Mouse (Mus musculus) adrenal gland, adult (tissue): ENCODE measurements at regions not wholly inside any gene's neighbourhood (a gene's known extent, or its start where the extent isn't known, plus 50 kb on each side); places are given as distances from the start of the nearest gene placed in this dataset.
A peak's percentile ranks its signal among the peaks of the same experiment; 100 is the strongest.
"Not testable (repeated sequence)": the region's sequence is repeated elsewhere in the genome, so short reads cannot be mapped to it uniquely, and the experiment has no call there.

ENCODE experiments used
- DNase-seq, 2 experiments: peaks; one replicate each; pipeline ENCODE4 v3.0.0; 2022 to 2023; ENCODE audit warnings: low spot score in 1 of 2; ENCODE audit not compliant: inconsistent age in 2 of 2

DNA sequence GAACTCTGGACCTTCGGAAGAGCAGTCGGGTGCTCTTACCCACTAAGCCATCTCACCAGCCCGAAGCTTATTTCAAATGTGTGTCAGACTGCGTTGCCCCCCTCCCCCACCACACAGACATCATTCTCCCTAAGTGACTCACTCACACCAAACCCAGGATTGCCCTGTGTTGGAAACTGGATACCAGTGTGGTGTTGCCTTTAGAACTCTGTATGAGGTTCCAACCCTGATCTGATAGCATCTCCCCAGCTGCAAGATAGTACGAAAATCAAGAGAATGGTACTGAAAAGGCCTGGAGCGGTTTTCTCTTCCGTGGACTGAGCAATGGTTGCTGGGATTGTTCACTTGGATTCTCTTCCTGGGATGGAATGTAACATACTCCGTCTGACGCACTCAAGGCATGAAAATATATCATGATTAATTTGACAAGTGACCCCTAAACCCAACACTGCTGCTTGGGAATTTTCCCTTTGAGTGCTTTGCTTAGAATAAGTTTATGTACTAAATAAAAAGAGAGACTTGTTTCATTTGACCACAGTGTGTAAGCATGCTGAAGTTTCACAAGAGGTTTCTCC is 63.0 kb downstream of the Hand2 start:
- peak in 1 of 2 experiments; percentile 19 for DNase-seq

DNA sequence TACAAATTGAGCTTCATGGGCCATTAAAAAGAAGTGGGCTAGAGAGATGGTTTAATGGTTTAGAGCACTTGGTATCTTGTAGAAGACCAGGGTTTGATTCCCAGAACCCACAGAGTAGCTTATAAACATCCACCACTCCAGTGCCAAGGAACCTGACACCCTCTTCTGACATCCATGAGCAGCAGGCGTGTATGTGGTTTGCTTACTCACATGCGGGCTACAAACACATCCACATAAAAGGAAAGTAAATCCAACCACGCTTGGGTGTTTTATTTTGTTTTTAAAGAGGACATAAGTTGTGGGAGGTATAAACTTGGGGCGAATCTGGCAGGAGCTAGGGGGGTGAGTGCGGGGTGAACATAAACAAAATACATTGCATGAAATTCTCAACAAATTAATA is 66.8 kb downstream of the Hand2 start:
- DNase-seq: no peak

DNA sequence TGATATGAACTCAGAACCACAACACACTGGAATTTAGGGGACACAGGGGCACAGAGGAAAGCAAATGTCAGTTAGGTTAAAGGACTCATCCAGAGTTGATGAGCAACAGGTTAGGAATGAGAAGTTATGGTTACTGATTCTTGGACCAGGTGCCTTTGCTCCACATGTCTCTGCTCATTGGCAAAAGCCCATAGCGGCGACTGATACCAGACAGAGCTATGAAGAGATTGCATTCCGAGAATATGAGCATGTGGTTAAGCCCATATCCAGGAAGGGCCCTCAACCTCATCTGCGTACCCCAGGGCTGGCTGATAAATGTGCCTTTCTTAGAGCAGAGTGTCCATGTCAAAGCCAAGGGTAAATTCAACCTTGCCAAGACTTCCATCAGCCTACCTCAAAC is 67.1 kb upstream of the Scrg1 start:
- no peak for DNase-seq

DNA sequence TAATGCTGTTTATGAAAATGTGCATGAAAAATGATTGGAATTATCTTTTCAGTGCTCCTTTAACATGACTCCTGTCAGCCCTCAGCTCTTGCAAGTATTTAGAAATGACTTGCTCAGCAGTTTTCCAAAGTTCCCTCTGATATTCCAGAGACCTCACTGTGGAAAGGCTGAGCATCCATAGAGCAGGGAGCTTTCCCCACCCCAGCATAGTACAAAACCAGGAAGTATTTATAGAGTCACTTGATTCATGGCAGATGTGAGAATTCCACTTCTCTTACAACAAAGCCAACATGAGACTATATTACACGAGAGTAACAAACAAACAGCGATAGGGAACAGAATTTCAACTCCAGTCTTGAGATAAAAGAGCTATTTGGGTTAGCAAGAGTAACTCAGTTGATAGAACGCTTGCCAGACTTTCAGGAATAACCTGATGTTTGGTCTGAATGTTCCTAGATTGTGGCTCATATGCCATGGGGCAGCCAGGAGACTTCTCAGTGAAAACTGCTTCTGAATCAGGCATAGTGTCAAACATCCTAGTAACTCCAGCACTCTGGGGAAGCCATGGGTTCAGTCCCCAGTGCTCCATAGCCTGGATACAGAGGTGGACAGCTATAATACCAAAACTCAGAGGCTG is 57.6 kb upstream of the Scrg1 start:
- DNase-seq: no peak

DNA sequence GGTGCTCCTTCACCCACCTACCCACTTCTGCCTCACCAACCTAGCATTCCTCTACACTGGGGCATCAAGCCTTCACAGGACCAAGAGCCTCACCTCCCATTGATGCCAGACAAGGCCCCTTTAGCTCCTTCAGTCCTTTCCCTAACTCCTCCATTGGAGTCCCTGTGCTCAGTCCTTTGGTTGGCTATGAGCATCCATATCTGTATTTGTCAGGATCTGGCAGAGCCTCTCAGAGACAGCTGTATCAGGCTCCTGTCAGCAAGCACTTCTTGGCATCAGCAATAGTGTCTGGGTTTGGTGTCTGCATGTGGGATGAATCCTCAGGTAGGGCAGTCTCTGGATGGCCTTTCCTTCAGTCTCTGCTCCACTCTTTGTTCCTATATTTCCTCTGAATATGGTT is 55.6 kb upstream of the Scrg1 start:
- not testable (repeated sequence) for DNase-seq

DNA sequence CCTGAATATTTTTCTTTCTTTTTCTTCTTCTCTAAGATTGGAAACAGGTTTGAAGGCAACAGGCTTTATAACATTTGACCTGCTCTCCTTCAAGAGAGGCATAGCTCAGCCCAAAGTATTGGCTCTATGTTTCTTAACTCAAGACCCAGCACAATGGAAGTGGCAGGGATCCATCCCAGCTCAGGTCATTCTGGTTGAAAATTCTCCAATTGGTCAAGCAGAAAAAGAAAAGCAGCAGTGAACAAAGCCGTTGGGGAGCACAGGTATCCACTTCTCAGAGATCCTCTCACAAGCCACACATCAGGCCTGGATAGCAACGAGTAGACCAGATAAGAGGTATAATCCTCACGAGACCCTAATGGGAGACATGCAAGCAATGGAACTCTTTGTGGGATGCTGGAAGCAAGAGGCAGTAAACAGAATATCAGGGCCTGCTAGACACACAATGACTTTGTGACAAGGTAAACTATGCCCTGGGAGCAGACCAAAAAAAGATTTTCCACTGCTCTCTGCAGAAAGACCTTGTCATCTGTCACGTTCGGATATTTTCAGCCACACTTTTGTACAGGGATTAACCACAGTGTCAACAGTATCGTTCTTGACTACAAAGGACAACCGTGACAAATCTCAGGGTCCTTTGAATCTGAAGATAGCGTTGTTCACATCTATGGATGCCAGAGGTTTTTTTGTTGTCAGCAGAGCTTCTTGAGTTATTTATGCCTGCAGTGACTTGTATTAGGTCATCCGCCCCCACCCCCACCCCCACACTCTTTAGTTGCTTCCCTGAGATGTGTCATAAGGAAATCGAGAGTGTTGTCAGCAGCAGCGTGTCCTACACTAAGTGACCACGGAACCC is 54.7 kb upstream of the Scrg1 start:
- DNase-seq: no peak

DNA sequence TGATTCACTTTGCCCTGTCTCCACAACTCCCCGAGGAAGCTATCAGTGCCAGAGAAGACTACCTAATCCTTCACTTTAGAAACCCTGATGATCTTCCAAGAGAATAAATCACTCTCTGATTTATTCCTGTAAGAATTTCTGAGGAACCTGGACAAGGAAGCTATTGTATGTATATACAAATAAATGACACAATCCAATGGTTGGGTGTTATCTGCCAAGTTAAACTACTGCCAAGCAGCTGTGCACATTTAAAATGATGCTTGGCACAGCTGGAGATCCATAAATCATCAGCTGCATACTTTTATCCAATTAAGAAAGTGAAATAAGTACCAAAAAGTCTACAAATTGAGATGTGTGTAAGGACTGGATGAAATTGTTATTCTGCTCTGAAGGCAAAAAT is 54.1 kb upstream of the Scrg1 start:
- no peak for DNase-seq

DNA sequence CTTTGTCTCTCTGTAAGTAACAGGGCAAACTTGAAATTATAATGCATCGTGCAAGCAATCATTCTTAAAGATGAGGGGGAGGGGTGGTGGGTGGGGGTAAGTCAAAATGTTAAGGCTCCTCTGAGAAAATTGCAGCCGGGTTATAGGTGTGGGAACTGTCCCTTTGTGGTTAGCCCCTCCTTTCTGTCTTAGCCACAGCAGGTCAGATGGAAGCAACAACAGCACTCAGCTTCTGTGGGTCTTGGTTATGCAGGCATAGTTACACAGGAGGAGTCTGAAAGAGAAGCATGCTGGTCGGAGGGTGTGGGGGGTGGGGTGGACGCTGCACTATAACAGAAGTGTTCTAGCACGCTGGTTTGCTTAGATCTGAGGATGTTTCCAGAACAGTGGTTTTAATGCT is 53.5 kb upstream of the Scrg1 start:
- no peak for DNase-seq

DNA sequence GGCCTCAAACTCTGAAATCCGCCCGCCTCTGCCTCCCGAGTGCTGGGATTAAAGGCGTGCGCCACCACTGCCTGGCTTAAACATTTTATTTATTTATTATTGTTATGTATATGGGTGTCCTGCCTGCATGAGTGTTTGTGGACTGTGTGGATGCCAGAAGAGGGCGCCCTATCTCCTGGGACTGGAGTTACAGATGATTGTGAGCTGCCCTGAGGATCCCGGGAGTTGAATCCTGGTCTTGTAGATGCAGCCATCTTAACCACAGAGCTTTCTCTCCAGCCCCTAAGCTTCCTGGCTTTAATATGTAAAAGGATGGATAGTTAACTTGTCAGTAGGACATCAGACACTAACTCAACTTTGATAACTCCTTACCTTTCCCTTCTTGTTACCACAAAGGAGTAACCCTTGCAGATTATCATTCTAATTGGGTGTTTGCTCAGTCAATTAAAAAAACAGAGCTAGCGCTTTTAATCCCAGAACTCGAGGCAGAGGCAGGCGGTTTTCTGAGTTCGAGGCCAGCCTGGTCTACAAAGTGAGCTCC is 52.0 kb upstream of the Scrg1 start:
- DNase-seq: no peak

DNA sequence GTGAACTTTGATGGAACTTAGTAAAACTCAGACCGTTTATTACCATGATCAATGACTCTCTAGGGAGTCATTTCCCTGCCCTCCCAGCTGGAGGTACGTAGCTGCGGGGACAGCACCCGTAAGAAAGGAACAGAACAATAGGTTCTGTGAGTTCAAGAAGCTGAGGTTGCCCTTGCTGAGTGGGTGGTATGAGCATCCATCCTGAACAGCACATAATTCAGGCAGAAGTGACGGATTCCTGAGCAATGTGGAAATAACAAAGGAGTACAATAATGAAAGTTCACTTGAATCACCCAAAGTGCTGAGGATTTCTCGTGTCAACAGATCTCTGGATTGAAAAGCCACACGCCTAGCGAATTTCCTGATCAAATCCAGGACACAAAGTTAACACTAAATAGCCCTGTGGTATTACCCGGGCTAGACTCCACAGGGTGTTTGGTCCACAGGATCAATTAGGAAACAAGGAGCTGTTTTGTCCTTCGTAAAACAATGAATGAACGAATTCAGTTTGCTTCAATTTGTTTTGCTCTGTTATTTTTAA is 50.4 kb upstream of the Scrg1 start:
- no peak for DNase-seq
